Mouse (Mus musculus) stomach, adult 2 months (tissue): ENCODE results near the gene Lekr1. TPM values are rescaled to one million over a fixed set of nuclear protein-coding genes. Genes with fewer than 3 reads are reported as not detected.

Experiments
- polyA plus RNA-seq: library from polyadenylated mRNA; depleted of rRNA; stranded (reverse); fragments of >200 nt; gene quantifications from 2 replicates; pipeline ENCODE4 v1.2.3, GENCODE M21; 2012; rRNA removed

Gene Lekr1
- 0.27 TPM in 1 of 2 replicates, not detected in the other for polyA plus RNA-seq

DNA sequence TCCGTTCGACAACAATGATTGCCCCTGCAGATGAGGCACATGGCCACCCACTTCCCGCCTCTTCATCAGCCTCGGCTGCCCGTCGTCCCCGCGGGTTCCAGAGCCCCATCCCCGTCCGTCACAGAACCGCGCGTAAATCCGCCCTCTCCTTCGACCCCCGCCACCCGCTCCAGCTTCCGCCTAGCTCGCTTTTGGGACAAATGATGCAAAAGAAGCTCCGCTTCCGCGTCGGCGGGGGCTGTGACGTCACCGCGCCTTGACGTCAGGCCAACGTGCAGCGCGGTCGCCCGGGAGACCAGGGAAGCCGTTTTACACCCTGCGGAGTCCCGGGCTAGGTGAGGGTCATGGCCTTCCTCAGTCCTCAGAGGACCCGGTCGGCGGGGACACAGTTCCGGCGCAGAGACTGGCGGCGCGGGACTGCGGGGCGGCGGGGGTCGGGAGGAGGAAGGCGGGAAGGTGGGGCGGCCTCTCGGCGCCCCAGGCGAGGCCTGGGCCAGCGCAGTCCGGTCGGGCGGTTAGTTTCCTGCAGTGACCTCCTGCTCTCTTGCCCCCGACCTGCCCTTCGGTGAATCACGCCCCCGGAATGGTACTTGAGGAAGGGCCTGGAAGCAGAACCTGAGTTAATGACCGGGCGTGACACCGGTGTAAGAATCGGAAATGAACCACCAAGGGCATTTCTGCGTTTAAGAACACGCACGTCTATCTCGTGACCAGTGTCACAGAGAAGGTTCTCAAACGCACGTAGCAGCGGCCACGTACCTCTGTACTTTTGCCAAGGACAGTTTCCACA, at the start of gene Lekr1:
Lekr1 (plus strand) TSS at position 252 of the 790 bp plus-strand sequence.

Other genes with a start within 250 kb of the Lekr1 start
- 1.1 and 1.7 TPM in 2 replicates for gene Tiparp, start 137.8 kb upstream of the Lekr1 start, polyA plus RNA-seq